Mouse (Mus musculus) CD4-positive helper T cell, adult 2 months (primary cell): ENCODE results near the gene Sult6b1.

ENCODE experiments used
- DNase-seq: peaks from one replicate; pipeline ENCODE4 v3.0.0-alpha.2; 2012; ENCODE audit warnings: low read depth, missing footprints, low spot score

The Sult6b1 gene

GRCm38 (mm10) chr17:78885286-78886065 is 21.3 kb downstream of the Sult6b1 start:
- no peak for DNase-seq

- DNase-seq: no peak
Observed at GRCm38 (mm10) chr17:78883291-78883690, 23.5 kb downstream of the Sult6b1 start.

GRCm38 (mm10) chr17:78882401-78883112 is 24.2 kb downstream of the Sult6b1 start, which contains the start of gene Eif2ak2:
Gene Eif2ak2 (minus strand): TSS chr17:78882573.
- DNase-seq: peak; percentile 67

GRCm38 (mm10) chr17:78881878-78882304 is 24.9 kb downstream of the Sult6b1 start:
- DNase-seq: peak; percentile 35

DNA sequence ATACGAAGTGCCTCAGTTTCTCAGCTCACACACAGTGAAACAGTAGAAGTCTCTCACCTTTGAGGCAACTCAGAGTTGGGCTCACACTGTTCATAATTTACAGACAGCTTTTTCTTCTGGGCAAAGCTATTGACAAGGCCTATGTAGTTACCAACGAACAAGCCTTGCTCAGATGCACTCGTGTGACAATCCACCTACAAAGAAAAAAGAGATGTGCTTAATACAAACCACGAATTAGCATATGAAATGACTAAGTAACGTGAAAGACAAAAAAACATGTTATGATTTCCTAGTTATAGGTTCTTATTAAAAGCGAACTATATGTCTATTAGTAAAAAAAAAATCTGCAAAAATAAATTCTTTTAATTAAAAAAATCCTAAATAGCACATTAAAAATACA is 32.9 kb downstream of the Sult6b1 start:
- no peak for DNase-seq

DNA sequence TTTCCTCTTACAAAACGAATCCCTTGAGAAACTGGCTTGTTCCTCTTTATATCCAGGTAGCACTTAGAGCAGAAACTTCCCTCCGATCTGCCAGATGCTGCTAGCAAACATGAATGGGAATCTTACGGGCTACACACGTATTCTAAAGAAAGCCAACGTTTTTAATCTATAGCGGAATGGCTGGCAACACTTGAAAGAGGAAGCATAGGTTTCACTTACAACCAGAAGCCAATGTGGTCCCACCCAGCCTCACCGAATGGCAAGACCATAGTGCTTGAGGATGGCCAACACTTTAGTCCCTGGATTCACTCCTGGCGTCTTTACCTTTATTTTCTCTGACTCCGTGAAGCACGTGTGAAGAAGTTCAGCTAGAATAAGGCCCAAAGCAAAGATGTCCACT is 50.5 kb downstream of the Sult6b1 start:
- no peak for DNase-seq

DNA sequence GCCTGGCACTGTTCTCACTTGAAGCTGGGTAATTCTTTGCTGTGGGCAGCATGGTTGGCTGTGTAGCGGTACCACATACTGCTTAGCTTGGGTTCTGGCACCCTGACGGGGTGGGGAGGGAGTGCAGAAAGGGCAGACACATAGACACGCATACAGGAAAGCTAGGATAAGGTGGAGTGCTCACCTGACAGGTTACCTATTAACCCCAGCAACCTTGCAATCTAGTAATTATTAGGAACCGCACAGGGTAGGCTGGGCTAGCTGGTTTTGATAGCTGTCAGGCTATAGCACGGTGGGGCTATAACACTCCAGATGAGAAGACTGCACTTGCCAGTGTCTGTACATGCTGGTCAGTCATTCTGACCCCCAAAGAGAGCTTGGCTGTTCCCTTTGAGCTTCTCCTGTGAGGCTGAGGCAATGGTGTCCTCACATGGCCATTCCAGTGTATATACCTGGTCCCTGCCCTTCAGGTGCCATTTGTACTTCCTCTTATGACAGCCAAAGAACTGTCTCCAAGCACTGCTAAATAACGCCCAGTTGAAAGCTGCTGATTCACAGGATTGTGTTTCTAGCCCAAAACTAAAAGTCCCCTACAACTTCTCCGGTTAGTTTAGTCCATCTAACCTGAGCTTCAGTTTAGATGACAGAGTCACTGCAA is 64.4 kb downstream of the Sult6b1 start:
- no peak for DNase-seq

DNA sequence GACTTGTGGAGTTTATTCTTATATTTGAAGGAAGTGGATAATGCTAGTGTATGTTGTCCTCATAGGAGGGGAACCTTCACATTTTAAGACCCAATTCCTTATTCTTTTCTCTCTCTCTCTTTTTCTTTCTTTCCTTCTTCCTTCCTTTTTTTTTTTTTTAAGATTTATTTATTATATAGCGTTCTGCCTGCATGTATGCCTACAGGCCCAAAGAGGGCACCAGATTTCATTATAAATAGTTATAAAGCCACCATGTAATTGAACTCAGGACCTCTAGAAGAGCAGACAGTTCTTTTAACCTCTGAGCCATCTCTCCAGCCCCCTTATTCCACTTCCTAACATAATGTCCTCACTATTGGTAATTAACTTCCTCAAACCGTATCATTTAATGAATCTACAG is 70.7 kb downstream of the Sult6b1 start:
- DNase-seq: peak; percentile 36

- peak; percentile 97 for DNase-seq
Observed at GRCm38 (mm10) chr17:78834856-78835835, 71.6 kb downstream of the Sult6b1 start, which contains the start of the genes Heatr5b and Gpatch11. Gene Heatr5b (minus strand): TSS chr17:78835364. Gene Gpatch11 (plus strand): TSS chr17:78835567.
